Mouse (Mus musculus) midbrain, postnatal 0 days (tissue): ENCODE results near the gene Gm13889. TPM values are rescaled to one million over a fixed set of nuclear protein-coding genes. Genes with fewer than 3 reads are reported as not detected.

ENCODE experiments used
- ATAC-seq: fragments of 200-750 bp; cut with Nextera tagmentation; 2 replicates; pipeline ENCODE4 v1.8.0; 2017; ENCODE audit warnings: moderate number of reproducible peaks, mild to moderate bottlenecking, moderate TSS enrichment, moderate library complexity; ENCODE audit not compliant: low FRiP score
- DNase-seq: peaks from one replicate; pipeline ENCODE4 v3.0.0-alpha.2; 2015; ENCODE audit warnings: low spot score
- H3K27ac ChIP-seq: fragments of 300-500 bp; sonication (generic); 2 replicates; pipeline ENCODE4 v1.5.1; 2014; ENCODE audit warnings: low read depth, mild to moderate bottlenecking, low read length, mixed read lengths
- H3K27me3 ChIP-seq: fragments of 300-500 bp; sonication (generic); 2 replicates; pipeline ENCODE4 v1.6.1; 2014; ENCODE audit warnings: low read length, control low read depth, mixed read lengths; ENCODE audit not compliant: insufficient read depth
- H3K36me3 ChIP-seq: fragments of 300-500 bp; sonication (generic); 2 replicates; pipeline ENCODE4 v1.6.1; 2014; ENCODE audit warnings: low read length, control low read depth, mixed read lengths; ENCODE audit not compliant: insufficient read depth
- H3K4me1 ChIP-seq: fragments of 300-500 bp; sonication (generic); 2 replicates; pipeline ENCODE4 v1.6.1; 2014; ENCODE audit warnings: mild to moderate bottlenecking, control low read depth, antibody characterized with exemption, low read length, mixed read lengths; ENCODE audit not compliant: insufficient read depth
- H3K4me2 ChIP-seq: fragments of 300-500 bp; sonication (generic); 2 replicates; pipeline ENCODE4 v1.6.1; 2014; ENCODE audit warnings: low read depth, mild to moderate bottlenecking, low read length, mixed read lengths; ENCODE audit not compliant: poor library complexity, severe bottlenecking
- H3K4me3 ChIP-seq: fragments of 300-500 bp; sonication (generic); 2 replicates; pipeline ENCODE4 v1.5.1; 2014; ENCODE audit warnings: low read depth, mild to moderate bottlenecking, low read length, moderate library complexity
- H3K9ac ChIP-seq: fragments of 300-500 bp; sonication (generic); replicated peaks from 2 replicates; pipeline ENCODE4 v1.6.1; 2014; ENCODE audit warnings: mild to moderate bottlenecking, low read length, moderate library complexity, mixed read lengths; ENCODE audit not compliant: poor library complexity, severe bottlenecking
- H3K9me3 ChIP-seq: fragments of 300-500 bp; sonication (generic); 2 replicates; pipeline ENCODE4 v1.6.1; 2016; ENCODE audit warnings: low read length, control low read depth
- CTCF ChIP-seq: IDR thresholded peaks from 2 replicates; pipeline ENCODE4 v1.5.1; 2016; ENCODE audit warnings: antibody characterized with exemption, mild to moderate bottlenecking
- WGBS: fragments of 180-500 bp; shearing (Covaris S2); extraction: QIAGEN DNeasy Blood & Tissue Kit; methylation state at CpG from one replicate; pipeline ENCODE4 v1.1.7; 2014; 5-methylcytosine and 5-hydroxymethylcytosine counted together
- polyA plus RNA-seq: library from polyadenylated mRNA; unstranded; fragments of >200 nt; fragmentation: Nextera tagmentation; extraction: Ambion mirVana; gene quantifications from 2 replicates; pipeline ENCODE4 v1.2.1, GENCODE M21; 2015
- total RNA-seq: library from RNA; depleted of rRNA; stranded (reverse); fragments of >200 nt; gene quantifications from 2 replicates; pipeline ENCODE4 v1.2.3, GENCODE M21; 2014; rRNA removed

Gene Gm13889
- total and polyA plus RNA-seq, 2 experiments from 2014 or later = 10.4 to 21.9 TPM

- Histone ChIP-seq H3K9ac (no peak overlapping the region), H3K4me3 (no peak overlapping the region), H3K36me3 (no peaks in the 10 kb centered on the region), H3K9me3 (no peaks in the 10 kb centered on the region), H3K27me3 (no peaks in the 10 kb centered on the region), H3K4me1 (0 out of 2 replicates have a peak, but pooled peaks cover 3% of the 10 kb centered on the region), H3K4me2 (no peak overlapping the region), H3K27ac (no peak overlapping the region)
- 95% methylated on average over 2 of the region's 2 CpGs for WGBS
- ATAC-seq (no peak), DNase-seq (no peak)
- TF ChIP-seq CTCF = no peak
Observed at GRCm38 (mm10) chr2:93913552-93913951, 43.4 kb downstream of the Gm13889 start.

- TF ChIP-seq CTCF = no peak
- Histone ChIP-seq H3K4me2 (no peak overlapping the region), H3K9ac (no peak overlapping the region), H3K27me3 (no peaks in the 10 kb centered on the region), H3K27ac (no peak overlapping the region), H3K9me3 (no peaks in the 10 kb centered on the region), H3K4me1 (peaks cover 14% of the 10 kb centered on the region), H3K4me3 (no peak overlapping the region), H3K36me3 (no peaks in the 10 kb centered on the region)
- 79% methylated on average over 10 of the region's 10 CpGs for WGBS
- ATAC-seq (no peak), DNase-seq (peak; percentile 72)
Observed at GRCm38 (mm10) chr2:93911942-93912341, 45.1 kb downstream of the Gm13889 start.

GRCm38 (mm10) chr2:93909716-93910115, 47.3 kb downstream of the Gm13889 start:
- Histone ChIP-seq H3K36me3 (no peaks in the 10 kb centered on the region), H3K4me3 (no peak overlapping the region), H3K27ac (no peak overlapping the region), H3K4me1 (peaks cover 14% of the 10 kb centered on the region), H3K9me3 (no peaks in the 10 kb centered on the region), H3K27me3 (no peaks in the 10 kb centered on the region), H3K9ac (no peak overlapping the region), H3K4me2 (no peak overlapping the region)
- ATAC-seq (no peak), DNase-seq (peak; percentile 37)
- TF ChIP-seq CTCF = no peak
- WGBS = 61% methylated on average over 5 of the region's 5 CpGs

- TF ChIP-seq CTCF = no peak
- Histone ChIP-seq H3K9ac (no peak overlapping the region), H3K4me3 (no peak overlapping the region), H3K27ac (peak overlapping the region; percentile 55; the same call in 1 of the 2 replicates), H3K4me1 (peaks cover 14% of the 10 kb centered on the region), H3K4me2 (no peak overlapping the region), H3K36me3 (no peaks in the 10 kb centered on the region), H3K9me3 (no peaks in the 10 kb centered on the region), H3K27me3 (no peaks in the 10 kb centered on the region)
- DNase-seq = peak; percentile 55
- 50% methylated on average over 9 of the region's 9 CpGs for WGBS
- peak; percentile 63; the same call in 1 of the 2 replicates for ATAC-seq
Observed at GRCm38 (mm10) chr2:93907519-93908294, 49.3 kb downstream of the Gm13889 start.

GRCm38 (mm10) chr2:93906316-93906715, 50.7 kb downstream of the Gm13889 start:
- no peak for ATAC-seq
- Histone ChIP-seq H3K27me3 (no peaks in the 10 kb centered on the region), H3K4me1 (peaks cover 14% of the 10 kb centered on the region), H3K9ac (no peak overlapping the region), H3K27ac (no peak overlapping the region), H3K36me3 (no peaks in the 10 kb centered on the region), H3K9me3 (no peaks in the 10 kb centered on the region), H3K4me3 (no peak overlapping the region), H3K4me2 (no peak overlapping the region)
- TF ChIP-seq CTCF = no peak
- DNase-seq = no peak
- WGBS = 45% methylated on average over 4 of the region's 4 CpGs

Other genes starting within 250 kb of the Gm13889 start
- 42.7 and 57.2 TPM in 2 replicates for gene Ext2, start 134.6 kb downstream of the Gm13889 start, total RNA-seq
- 74.1 and 74.7 TPM in 2 replicates for gene Ext2, start 134.6 kb downstream of the Gm13889 start, polyA plus RNA-seq
- 10.8 and 12.1 TPM in 2 replicates for gene Accs, start 107.3 kb downstream of the Gm13889 start, total RNA-seq
- 4.7 and 4.9 TPM in 2 replicates for gene Accs, start 107.3 kb downstream of the Gm13889 start, polyA plus RNA-seq
- 0.52 TPM in 1 of 2 replicates, not detected in the other for gene Accsl, start 88.0 kb downstream of the Gm13889 start, total RNA-seq
- gene Accsl, start 88.0 kb downstream of the Gm13889 start, polyA plus RNA-seq = 0.11 and 0.51 TPM in 2 replicates
- not detected in 2 replicates for gene Gm27027, start 39.2 kb upstream of the Gm13889 start, total RNA-seq
- not detected in 2 replicates for gene Gm27027, start 39.2 kb upstream of the Gm13889 start, polyA plus RNA-seq
- gene Alkbh3, start 53.6 kb upstream of the Gm13889 start, total RNA-seq = 28.6 and 57.3 TPM in 2 replicates
- 45.3 and 52.2 TPM in 2 replicates for gene Alkbh3, start 53.6 kb upstream of the Gm13889 start, polyA plus RNA-seq
- gene Hsd17b12, start 200.8 kb upstream of the Gm13889 start, total RNA-seq = 62.0 and 71.4 TPM in 2 replicates
- gene Hsd17b12, start 200.8 kb upstream of the Gm13889 start, polyA plus RNA-seq = 141 and 153 TPM in 2 replicates